Mouse (Mus musculus) ES-E14 (cell line): ENCODE data around the gene Galnt14. TPM values are rescaled to one million over a fixed set of nuclear protein-coding genes. Genes with fewer than 3 reads are reported as not detected.

Source experiments
- DNase-seq: peaks from one replicate; pipeline ENCODE4 v3.0.0-alpha.2; 2013; ENCODE audit warnings: low read depth, low spot score
- H3K27ac ChIP-seq: 2 replicates; pipeline ENCODE4 v1.5.1; 2012; ENCODE audit warnings: low read depth, mild to moderate bottlenecking, low read length, moderate library complexity, mixed read lengths; ENCODE audit not compliant: poor library complexity, insufficient read depth, severe bottlenecking
- H3K36me3 ChIP-seq: 2 replicates; pipeline ENCODE4 v1.6.1; 2012; ENCODE audit warnings: mild to moderate bottlenecking, low read length, moderate library complexity, mixed read lengths; ENCODE audit not compliant: control insufficient read depth, poor library complexity, insufficient read depth, severe bottlenecking
- H3K4me1 ChIP-seq, 2 experiments: fragments of 150-350 bp in 1 of 2; sonication (generic) in 1 of 2; 2 replicates each; pipeline ENCODE4 v1.6.1; 2012; ENCODE audit warnings: low read length in 2 of 2, mild to moderate bottlenecking in 1 of 2, mixed read lengths in 1 of 2; ENCODE audit not compliant: control insufficient read depth in 2 of 2, insufficient read depth in 2 of 2, poor library complexity in 1 of 2
- H3K4me3 ChIP-seq, 2 experiments: fragments of 150-350 bp in 1 of 2; sonication (generic) in 1 of 2; 2 replicates each; pipeline ENCODE4 v1.5.1; 2012; ENCODE audit warnings: low read length in 2 of 2, low read depth in 1 of 2, mild to moderate bottlenecking in 1 of 2, mixed read lengths in 1 of 2; ENCODE audit not compliant: insufficient read depth in 1 of 2, poor library complexity in 1 of 2, severe bottlenecking in 1 of 2
- H3K9ac ChIP-seq: 2 replicates; pipeline ENCODE4 v1.6.1; 2012; ENCODE audit warnings: low read depth, mild to moderate bottlenecking, low read length, mixed read lengths; ENCODE audit not compliant: poor library complexity, insufficient read depth, severe bottlenecking
- H3K9me3 ChIP-seq: fragments of 150-350 bp; sonication (generic); 2 replicates; pipeline ENCODE4 v1.6.1; 2012; ENCODE audit warnings: low read depth, mild to moderate bottlenecking, low read length; ENCODE audit not compliant: control insufficient read depth, insufficient read depth
- CHD2 ChIP-seq: IDR thresholded peaks from 2 replicates; pipeline ENCODE4 v1.6.1; 2014; ENCODE audit warnings: mild to moderate bottlenecking, low read depth, low read length, inconsistent platforms
- HCFC1 ChIP-seq: IDR thresholded peaks from 2 replicates; pipeline ENCODE4 v1.6.1; 2012; ENCODE audit warnings: low read length, inconsistent platforms, borderline replicate concordance; ENCODE audit not compliant: insufficient read depth
- MAFK ChIP-seq: IDR thresholded peaks from 2 replicates; pipeline ENCODE4 v1.6.1; 2014; ENCODE audit warnings: mild to moderate bottlenecking, low read depth, low read length, inconsistent platforms; ENCODE audit not compliant: insufficient read depth
- ZC3H11A ChIP-seq: IDR thresholded peaks from 2 replicates; pipeline ENCODE4 v1.6.1; 2012; ENCODE audit warnings: low read depth, mild to moderate bottlenecking, inconsistent platforms, low read length, borderline replicate concordance
- ZNF384 ChIP-seq: IDR thresholded peaks from 2 replicates; pipeline ENCODE4 v1.6.1; 2012; ENCODE audit warnings: low read depth, low read length, inconsistent platforms
- in situ Hi-C, 2 experiments: fragments of 600-800 bp; cut with MboI; formaldehyde crosslinking; loops; one replicate each; pipeline ENCODE4 v1.15.1; 2025; ENCODE audit warnings: low sequenced_read_pairs in 2 of 2, inconsistent platforms in 1 of 2; ENCODE audit not compliant: unreplicated experiment in 2 of 2
- total RNA-seq: library from RNA; depleted of rRNA; stranded (reverse); fragments of 300-350 nt; gene quantifications from 2 replicates; pipeline ENCODE4 v1.2.3, GENCODE M21; 2012

The Galnt14 gene
- total RNA-seq, 1 experiment = 4.6 TPM

DNA sequence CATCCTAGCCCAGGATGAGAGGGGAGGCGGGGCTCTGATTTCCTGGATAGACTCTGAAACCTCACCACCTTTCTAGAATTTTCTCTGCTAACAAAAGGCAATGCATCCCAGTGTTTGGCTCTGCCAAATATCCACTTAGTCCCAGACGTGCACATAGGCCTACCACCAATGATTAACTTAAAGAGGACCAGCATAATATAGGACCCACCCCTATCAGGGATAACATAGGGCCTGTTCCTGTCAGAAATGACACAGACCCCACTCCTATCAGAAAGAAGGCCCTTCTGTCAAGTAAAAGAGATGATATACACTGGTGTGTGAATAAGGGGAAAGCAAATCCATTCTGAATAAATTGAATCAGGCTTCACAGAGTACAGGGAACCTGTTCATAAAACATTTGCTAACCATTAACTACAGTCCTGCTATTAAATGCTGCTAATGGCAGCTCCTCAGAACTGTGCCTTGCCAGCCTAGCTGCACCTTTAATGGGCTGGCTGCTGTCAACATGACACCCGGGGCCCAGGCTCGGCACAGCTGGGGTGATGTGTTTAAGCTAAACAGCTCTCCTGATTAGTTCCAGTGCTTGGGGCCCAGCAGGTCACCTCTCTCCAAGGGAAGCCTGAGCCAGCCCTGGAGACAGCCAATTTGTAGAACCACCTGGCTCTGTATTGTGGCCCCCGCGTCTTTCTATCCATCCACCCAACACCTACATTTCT lies 70.7 kb downstream of the Galnt14 start:
- H3K36me3 ChIP-seq = no peaks in the 10 kb centered on the region
- no peak overlapping the region for H3K4me3 ChIP-seq
- no peak overlapping the region for H3K9ac ChIP-seq
- H3K9me3 ChIP-seq = no peaks in the 10 kb centered on the region
- in situ Hi-C loops = no loop called here
- no peak for TF ChIP-seq CHD2
- TF ChIP-seq HCFC1 = no peak
- no peak for TF ChIP-seq ZNF384
- no peak for TF ChIP-seq MAFK
- TF ChIP-seq ZC3H11A = no peak
- DNase-seq = no peak
- H3K27ac ChIP-seq = no peak overlapping the region
- no peaks in the 10 kb centered on the region for H3K4me1 ChIP-seq

DNA sequence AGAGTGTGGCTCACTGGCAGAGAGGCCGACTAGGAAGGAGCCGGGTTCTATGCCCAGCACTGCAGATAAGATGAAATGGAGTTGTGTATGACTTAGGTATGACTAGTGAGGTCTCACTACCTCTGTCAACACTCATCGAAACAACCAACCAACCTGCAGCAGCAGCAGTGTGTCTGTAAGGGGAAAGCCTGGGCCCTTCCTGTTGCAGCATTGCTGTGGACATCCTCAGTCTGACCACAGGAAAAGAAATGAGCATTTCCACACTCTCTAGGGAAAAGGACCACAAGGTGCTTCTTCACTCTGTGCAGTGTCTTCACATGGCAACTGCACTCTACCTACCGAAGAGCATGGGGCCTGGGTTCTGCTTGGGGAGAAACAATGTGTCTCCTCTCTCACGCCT lies 73.3 kb downstream of the Galnt14 start:
- H3K9ac ChIP-seq = no peak overlapping the region
- H3K27ac ChIP-seq = no peak overlapping the region
- H3K4me1 ChIP-seq = no peaks in the 10 kb centered on the region
- no peaks in the 10 kb centered on the region for H3K36me3 ChIP-seq
- DNase-seq = no peak
- TF ChIP-seq MAFK (no peak), ZNF384 (no peak), ZC3H11A (no peak), CHD2 (no peak), HCFC1 (no peak)
- H3K9me3 ChIP-seq = no peaks in the 10 kb centered on the region
- in situ Hi-C loops = no loop called here
- no peak overlapping the region for H3K4me3 ChIP-seq

DNA sequence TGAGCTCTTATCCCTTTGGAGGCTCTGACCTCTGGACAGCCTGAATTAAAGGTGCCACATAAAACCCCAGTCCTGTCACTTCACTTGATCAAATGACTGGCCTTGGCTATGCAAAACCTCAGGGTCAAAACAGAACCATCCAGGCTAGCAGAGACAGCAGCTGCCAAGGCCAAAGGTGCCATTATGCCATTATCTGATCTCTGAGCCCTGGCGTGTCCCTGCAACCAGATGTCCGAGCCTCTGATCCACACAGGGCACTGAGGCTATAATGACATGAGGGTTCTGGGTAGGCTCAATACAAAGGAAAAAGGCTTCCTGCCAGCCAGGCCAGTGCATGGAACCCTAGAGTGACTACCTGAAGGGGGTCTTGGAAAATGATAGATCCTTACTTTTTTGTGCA lies 75.4 kb downstream of the Galnt14 start:
- H3K9me3 ChIP-seq = no peaks in the 10 kb centered on the region
- TF ChIP-seq ZC3H11A (no peak), CHD2 (no peak), ZNF384 (no peak), MAFK (no peak), HCFC1 (no peak)
- in situ Hi-C loops = no loop called here
- no peaks in the 10 kb centered on the region for H3K4me1 ChIP-seq
- H3K4me3 ChIP-seq = no peak overlapping the region
- no peak overlapping the region for H3K9ac ChIP-seq
- no peak for DNase-seq
- H3K27ac ChIP-seq = no peak overlapping the region
- H3K36me3 ChIP-seq = no peaks in the 10 kb centered on the region

DNA sequence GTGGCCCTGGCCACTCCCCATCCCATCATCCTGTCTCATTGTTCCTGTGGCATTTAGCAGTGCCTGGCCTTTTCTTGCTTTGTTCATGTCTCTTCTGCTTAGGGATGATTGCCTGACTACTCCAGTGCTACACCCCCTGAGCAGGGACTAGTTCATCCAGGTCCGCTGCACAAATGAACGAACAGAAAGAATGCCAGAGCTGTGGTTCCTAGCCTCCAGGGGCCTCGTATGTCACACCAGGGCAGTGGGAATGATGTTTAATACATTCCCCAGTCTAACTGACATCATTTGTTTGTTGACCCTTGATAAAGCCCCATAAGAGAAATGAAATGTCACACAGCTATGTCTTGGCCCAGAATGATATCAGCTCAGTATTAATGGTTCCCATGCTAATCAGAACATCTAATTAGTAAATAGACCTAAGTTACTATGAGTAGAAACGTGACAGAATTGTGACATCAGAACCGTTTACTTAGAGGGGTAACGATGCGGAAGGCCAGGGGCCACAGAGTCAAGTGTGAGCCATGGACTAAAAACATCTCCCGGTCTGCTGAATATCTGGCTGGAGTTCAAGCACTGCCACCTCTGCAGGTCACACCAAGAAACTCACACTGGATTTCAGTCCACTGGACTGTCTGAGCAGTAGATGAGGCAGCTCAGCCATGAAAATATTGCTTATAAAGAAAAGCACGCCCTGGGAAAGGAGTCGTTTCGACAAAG lies 76.1 kb downstream of the Galnt14 start:
- in situ Hi-C loops = no loop called here

More for the DNA sequence above, 76.1 kb downstream of the Galnt14 start:
- Histone ChIP-seq H3K9me3 (no peaks in the 10 kb centered on the region), H3K4me1 (no peaks in the 10 kb centered on the region), H3K36me3 (no peaks in the 10 kb centered on the region), H3K27ac (no peak overlapping the region), H3K9ac (no peak overlapping the region), H3K4me3 (no peak overlapping the region)
- no peak for DNase-seq
- TF ChIP-seq ZC3H11A (no peak), ZNF384 (no peak), MAFK (no peak), CHD2 (no peak), HCFC1 (no peak)
